Mouse (Mus musculus) liver, postnatal 0 days (tissue): ENCODE measurements around the gene Smarca4.

Source experiments
- CTCF ChIP-seq: sonication (generic); IDR thresholded peaks from 2 replicates; pipeline ENCODE4 v1.5.1; 2016; ENCODE audit warnings: antibody characterized with exemption, low read depth
- EP300 ChIP-seq: IDR thresholded peaks from 2 replicates; pipeline ENCODE4 v1.6.1; 2016; ENCODE audit warnings: antibody characterized with exemption, low read depth, mild to moderate bottlenecking

- TF ChIP-seq CTCF (no peak), EP300 (no peak)
Observed at GRCm38 (mm10) chr9:21680448-21680847, 64.5 kb downstream of the Smarca4 start.
